Mouse (Mus musculus) cerebellum, postnatal 14 days (tissue): ENCODE data around the gene Nlrc5.

Experiments used
- DNase-seq, 2 experiments: peaks; one replicate each; pipeline ENCODE4 v3.0.0; 2021; ENCODE audit warnings: mixed read lengths in 2 of 2

Gene Nlrc5

GRCm38 (mm10) chr8:94532000-94532399 is 97.8 kb downstream of the Nlrc5 start:
- DNase-seq = no peak

- no peak for DNase-seq
These were observed 98.3 kb downstream of the Nlrc5 start for GRCm38 (mm10) chr8:94532525-94532872.

GRCm38 (mm10) chr8:94532873-94533671 is 98.9 kb downstream of the Nlrc5 start, which contains the start of gene Cpne2:
TSS of gene Cpne2 (plus strand) at chr8:94532990.
- peak; percentile 41 for DNase-seq

GRCm38 (mm10) chr8:94534612-94535011 is 100.5 kb downstream of the Nlrc5 start:
- peak in 1 of 2 experiments; percentile 30 for DNase-seq

GRCm38 (mm10) chr8:94535631-94536030 is 101.5 kb downstream of the Nlrc5 start:
- DNase-seq = peak in 1 of 2 experiments; percentile 53

GRCm38 (mm10) chr8:94537456-94537855 is 103.3 kb downstream of the Nlrc5 start:
- peak; percentile 50 to 54 for DNase-seq

- DNase-seq = peak in 1 of 2 experiments; percentile 33
These were observed 105.9 kb downstream of the Nlrc5 start for GRCm38 (mm10) chr8:94540025-94540424.

GRCm38 (mm10) chr8:94540889-94541795 is 107.0 kb downstream of the Nlrc5 start:
- DNase-seq = no peak

GRCm38 (mm10) chr8:94543981-94544380 is 109.8 kb downstream of the Nlrc5 start:
- DNase-seq = no peak

GRCm38 (mm10) chr8:94549041-94549440 is 114.9 kb downstream of the Nlrc5 start:
- peak in 1 of 2 experiments; percentile 36 for DNase-seq

GRCm38 (mm10) chr8:94549482-94549881 is 115.3 kb downstream of the Nlrc5 start:
- no peak for DNase-seq

- no peak for DNase-seq
These were observed 115.8 kb downstream of the Nlrc5 start for GRCm38 (mm10) chr8:94549998-94550397.

GRCm38 (mm10) chr8:94551471-94552422 is 117.6 kb downstream of the Nlrc5 start:
- DNase-seq = peak in 1 of 2 experiments; percentile 36

- DNase-seq = no peak
These were observed 118.5 kb downstream of the Nlrc5 start for GRCm38 (mm10) chr8:94552696-94553095.

GRCm38 (mm10) chr8:94557281-94557680 is 123.1 kb downstream of the Nlrc5 start:
- DNase-seq = no peak

GRCm38 (mm10) chr8:94561256-94561655 is 127.1 kb downstream of the Nlrc5 start:
- peak in 1 of 2 experiments; percentile 19 for DNase-seq

GRCm38 (mm10) chr8:94564421-94564820 is 130.3 kb downstream of the Nlrc5 start:
- no peak for DNase-seq

GRCm38 (mm10) chr8:94566033-94566432 is 131.9 kb downstream of the Nlrc5 start:
- DNase-seq = peak in 1 of 2 experiments; percentile 22

GRCm38 (mm10) chr8:94566446-94567158 is 132.4 kb downstream of the Nlrc5 start:
- peak in 1 of 2 experiments; percentile 31 for DNase-seq

- DNase-seq = peak; percentile 54
These were observed 133.1 kb downstream of the Nlrc5 start for GRCm38 (mm10) chr8:94567159-94567849.

- no peak for DNase-seq
These were observed 133.9 kb downstream of the Nlrc5 start for GRCm38 (mm10) chr8:94568098-94568497.
